Mouse (Mus musculus) forebrain, embryonic 14.5 days (tissue): Measurements from ENCODE around the gene Armh3. TPM values are rescaled to one million over a fixed set of nuclear protein-coding genes. Genes with fewer than 3 reads are reported as not detected.

ENCODE experiments used
- ATAC-seq: fragments of 200-750 bp; cut with Nextera tagmentation; 2 replicates; pipeline ENCODE4 v1.8.0; 2017; ENCODE audit warnings: mild to moderate bottlenecking, moderate library complexity
- DNase-seq: peaks from one replicate; pipeline ENCODE4 v3.0.0-alpha.2; 2015; ENCODE audit warnings: low spot score
- H3K27ac ChIP-seq: fragments of 300-500 bp; sonication (generic); 2 replicates; pipeline ENCODE4 v1.5.1; 2014; ENCODE audit warnings: low read depth, mild to moderate bottlenecking, control low read depth, low read length, moderate library complexity
- H3K27me3 ChIP-seq: fragments of 300-500 bp; sonication (generic); replicated peaks from 2 replicates; pipeline ENCODE4 v1.6.1; 2014; ENCODE audit warnings: low read length, control low read depth, mixed read lengths; ENCODE audit not compliant: control insufficient read depth, insufficient read depth
- H3K36me3 ChIP-seq: fragments of 300-500 bp; sonication (generic); 2 replicates; pipeline ENCODE4 v1.6.1; 2014; ENCODE audit warnings: low read length, control low read depth; ENCODE audit not compliant: control insufficient read depth, insufficient read depth
- H3K4me1 ChIP-seq: fragments of 300-500 bp; sonication (generic); 2 replicates; pipeline ENCODE4 v1.6.1; 2014; ENCODE audit warnings: antibody characterized with exemption, low read length, control low read depth; ENCODE audit not compliant: control insufficient read depth, insufficient read depth
- H3K4me2 ChIP-seq: fragments of 300-500 bp; sonication (generic); 2 replicates; pipeline ENCODE4 v1.6.1; 2014; ENCODE audit warnings: mild to moderate bottlenecking, control low read depth, low read length
- H3K4me3 ChIP-seq: fragments of 300-500 bp; sonication (generic); 2 replicates; pipeline ENCODE4 v1.5.1; 2014; ENCODE audit warnings: low read depth, low read length, control low read depth
- H3K9ac ChIP-seq: fragments of 300-500 bp; sonication (generic); 2 replicates; pipeline ENCODE4 v1.6.1; 2014; ENCODE audit warnings: mild to moderate bottlenecking, low read length, control low read depth, moderate library complexity
- H3K9me3 ChIP-seq: fragments of 300-500 bp; sonication (generic); replicated peaks from 2 replicates; pipeline ENCODE4 v1.6.1; 2016; ENCODE audit warnings: low read length, control low read depth, mixed read lengths; ENCODE audit not compliant: control insufficient read depth
- WGBS: fragments of 180-500 bp; shearing (Covaris S2); extraction: QIAGEN DNeasy Blood & Tissue Kit; methylation state at CpG from one replicate; pipeline ENCODE4 v1.1.7; 2014; 5-methylcytosine and 5-hydroxymethylcytosine counted together
- polyA plus RNA-seq: library from polyadenylated mRNA; unstranded; fragments of >200 nt; fragmentation: Nextera tagmentation; extraction: Ambion mirVana; gene quantifications from 2 replicates; pipeline ENCODE4 v1.2.1, GENCODE M21; 2014

Gene Armh3
- polyA plus RNA-seq, 1 experiment from 2014 or later = 17.0 TPM

DNA sequence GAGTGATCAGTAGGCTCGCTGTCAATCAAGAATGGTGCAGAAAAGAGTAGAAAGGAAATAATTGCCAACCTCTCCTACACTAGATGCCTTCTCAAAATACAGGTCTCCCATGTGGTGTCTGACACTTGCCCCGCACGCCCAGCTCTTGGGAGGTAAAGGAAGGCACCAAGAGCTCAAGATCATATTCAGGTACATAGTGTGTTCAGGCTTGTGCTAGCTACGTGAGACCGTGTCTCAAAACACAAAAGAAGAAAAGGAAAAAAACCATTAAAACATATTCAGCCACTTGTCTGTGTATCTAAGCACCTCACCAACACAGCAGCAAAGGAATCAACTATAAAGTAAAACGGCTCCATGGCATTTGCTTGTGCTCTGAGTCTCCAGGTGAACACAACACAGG, 85.9 kb downstream of the Armh3 start:
- Histone ChIP-seq H3K4me1 (no peaks in the 10 kb centered on the region), H3K36me3 (no peaks in the 10 kb centered on the region), H3K4me2 (no peak overlapping the region), H3K4me3 (no peak overlapping the region), H3K27ac (no peak overlapping the region), H3K27me3 (no peaks in the 10 kb centered on the region), H3K9me3 (no peaks in the 10 kb centered on the region), H3K9ac (no peak overlapping the region)
- whole genome bisulfite sequencing = 94% methylated on average over 6 of the region's 6 CpGs
- DNase-seq (no peak), ATAC-seq (no peak)

DNA sequence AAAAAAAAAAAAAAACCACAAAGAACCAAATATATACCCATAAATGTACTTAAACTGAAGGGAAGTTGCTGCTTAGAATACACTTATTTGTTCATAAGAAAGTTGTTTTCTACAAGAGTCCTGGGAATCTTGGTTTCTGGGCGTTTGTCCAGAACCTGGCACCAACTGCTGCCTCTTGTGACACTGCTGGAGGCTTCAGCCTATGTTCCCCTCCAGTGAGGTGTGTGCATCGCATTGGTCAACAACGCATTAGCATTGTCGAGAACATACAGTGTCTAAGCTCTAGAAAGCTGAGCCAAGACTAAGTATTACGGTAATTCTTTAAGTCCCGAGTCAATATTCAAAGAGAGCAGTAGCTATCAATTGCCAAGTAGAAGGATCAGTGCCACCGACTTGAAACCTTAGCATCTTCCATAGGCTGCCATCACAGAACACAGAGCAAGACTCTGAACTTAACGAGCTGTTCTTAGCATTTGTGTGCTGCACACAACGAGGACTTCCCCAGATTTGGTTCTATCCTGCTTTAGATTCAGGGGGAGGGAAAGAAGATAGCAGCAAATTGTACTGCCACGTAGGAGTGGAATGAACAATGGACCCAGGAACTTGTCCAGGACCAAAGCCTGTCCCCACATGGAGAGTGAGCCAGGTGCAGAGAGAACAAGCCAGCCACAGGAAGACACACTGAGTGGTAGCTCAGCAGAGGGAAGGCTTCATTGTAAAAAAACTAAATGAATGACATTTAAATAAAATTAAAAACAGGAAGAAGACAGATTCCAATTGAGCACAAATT, 86.9 kb downstream of the Armh3 start:
- no peak overlapping the region for H3K4me3 ChIP-seq
- H3K9me3 ChIP-seq = no peaks in the 10 kb centered on the region
- no peaks in the 10 kb centered on the region for H3K4me1 ChIP-seq
- peak; percentile 22 for DNase-seq
- H3K9ac ChIP-seq = no peak overlapping the region
- no peaks in the 10 kb centered on the region for H3K27me3 ChIP-seq
- no peak overlapping the region for H3K4me2 ChIP-seq
- 54% methylated on average over 10 of the region's 10 CpGs for WGBS
- no peaks in the 10 kb centered on the region for H3K36me3 ChIP-seq
- no peak overlapping the region for H3K27ac ChIP-seq
- ATAC-seq = no peak

DNA sequence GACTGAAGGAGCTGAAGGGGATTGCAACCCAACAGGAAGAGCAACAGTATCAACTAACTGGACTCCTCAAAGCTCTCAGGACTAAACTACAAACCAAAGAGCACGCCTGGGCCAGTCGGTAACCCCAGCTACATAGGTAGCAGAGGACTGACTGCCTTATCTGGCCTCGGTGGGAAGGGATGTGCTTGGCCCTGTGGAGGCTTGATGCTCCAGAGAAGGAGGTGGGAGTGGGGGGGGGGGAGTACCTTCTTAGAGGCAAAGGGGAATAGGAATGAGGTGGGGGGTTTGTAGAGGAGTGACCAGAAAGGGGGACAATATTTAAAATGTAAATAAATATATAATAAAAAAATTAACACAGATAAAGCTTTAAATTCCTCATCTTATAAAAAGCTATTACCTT, 90.0 kb downstream of the Armh3 start:
- Histone ChIP-seq H3K4me2 (no peak overlapping the region), H3K9ac (no peak overlapping the region), H3K4me3 (no peak overlapping the region), H3K4me1 (no peaks in the 10 kb centered on the region), H3K27me3 (no peaks in the 10 kb centered on the region), H3K9me3 (no peaks in the 10 kb centered on the region), H3K36me3 (no peaks in the 10 kb centered on the region), H3K27ac (no peak overlapping the region)
- DNase-seq (no peak), ATAC-seq (no peak)
- 92% methylated on average over 3 of the region's 3 CpGs for WGBS

DNA sequence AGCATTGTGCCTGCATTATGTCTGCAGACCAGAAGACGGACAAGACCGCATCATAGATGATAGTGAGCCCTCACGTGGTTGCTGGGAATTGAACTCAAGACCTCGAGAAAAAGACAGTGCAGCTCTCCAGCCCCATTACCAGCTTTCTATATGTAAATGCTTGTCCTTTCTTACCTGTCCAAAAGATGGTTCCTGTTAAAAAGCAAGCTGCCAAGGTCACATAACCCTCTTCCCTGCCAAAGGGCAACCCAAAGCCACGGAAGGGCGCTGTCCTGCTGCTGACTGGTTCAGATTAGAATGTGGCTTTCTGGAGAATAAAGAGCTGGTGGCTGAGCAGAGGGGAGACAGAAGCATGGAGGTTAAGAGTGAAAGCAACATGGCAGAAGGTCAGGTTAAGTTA, 90.9 kb downstream of the Armh3 start:
- no peak for ATAC-seq
- Histone ChIP-seq H3K27me3 (no peaks in the 10 kb centered on the region), H3K4me3 (no peak overlapping the region)

DNA sequence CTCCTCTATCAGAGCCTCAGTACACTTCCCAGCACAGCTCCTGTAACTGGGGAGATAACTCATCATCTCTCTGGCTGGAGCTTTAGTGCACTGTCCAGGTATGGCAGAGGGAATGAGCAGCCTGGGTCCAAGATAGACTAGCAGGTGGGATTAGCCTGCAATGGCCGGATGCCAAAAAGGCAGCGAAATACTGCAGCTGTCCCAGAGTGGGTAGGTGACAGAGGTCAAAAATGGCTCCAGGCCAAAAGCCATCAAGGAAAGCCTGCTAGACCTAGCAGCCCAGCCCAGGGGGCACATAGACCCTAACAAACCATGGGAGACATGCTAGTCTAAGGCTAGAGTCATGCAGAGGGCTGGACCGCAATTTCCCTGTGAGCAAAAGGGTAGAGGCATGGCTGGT, 94.4 kb downstream of the Armh3 start:
- ATAC-seq (no peak), DNase-seq (no peak)
- H3K9ac ChIP-seq = no peak overlapping the region
- H3K27me3 ChIP-seq = no peaks in the 10 kb centered on the region
- H3K27ac ChIP-seq = no peak overlapping the region
- H3K4me2 ChIP-seq = no peak overlapping the region
- H3K4me1 ChIP-seq = no peaks in the 10 kb centered on the region
- no peak overlapping the region for H3K4me3 ChIP-seq
- H3K36me3 ChIP-seq = no peaks in the 10 kb centered on the region
- 83% methylated on average over 3 of the region's 3 CpGs for WGBS
- no peaks in the 10 kb centered on the region for H3K9me3 ChIP-seq

More for the DNA sequence above, 90.9 kb downstream of the Armh3 start:
- DNase-seq = no peak
- H3K9ac ChIP-seq = no peak overlapping the region
- no peaks in the 10 kb centered on the region for H3K36me3 ChIP-seq
- H3K4me1 ChIP-seq = no peaks in the 10 kb centered on the region
- 92% methylated on average over 6 of the region's 6 CpGs for WGBS
- no peaks in the 10 kb centered on the region for H3K9me3 ChIP-seq
- no peak overlapping the region for H3K27ac ChIP-seq
- no peak overlapping the region for H3K4me2 ChIP-seq

DNA sequence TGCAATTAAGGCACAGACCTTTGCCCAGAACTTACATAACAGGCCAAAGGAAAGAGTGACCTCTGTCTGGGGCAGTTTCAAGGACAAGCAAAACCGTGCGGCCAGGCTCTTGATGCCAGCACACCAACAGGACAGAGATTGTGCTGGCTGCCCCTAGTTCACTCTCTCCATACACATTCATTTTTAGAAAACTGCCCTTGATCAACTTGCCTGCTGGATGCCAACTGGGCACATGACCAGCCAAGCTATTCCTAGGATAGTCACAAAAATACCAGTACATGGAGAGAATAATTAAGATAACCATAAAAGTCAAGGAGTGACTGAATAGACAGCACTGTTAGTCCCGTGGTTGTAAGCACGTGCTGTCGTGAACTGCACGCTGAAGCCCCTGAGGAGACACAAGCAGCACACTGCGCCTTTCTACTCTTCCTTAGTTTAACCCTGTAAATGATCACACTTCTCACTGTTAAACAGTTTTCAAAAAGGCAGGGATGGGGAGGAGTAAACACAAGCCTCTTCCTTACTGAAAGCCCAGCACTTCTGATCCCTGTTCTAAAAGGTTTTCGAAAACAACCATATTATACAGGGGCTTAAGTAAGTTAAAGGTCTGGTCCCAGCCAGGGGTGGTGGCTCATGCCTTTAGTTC, 95.8 kb downstream of the Armh3 start:
- 87% methylated on average over 8 of the region's 8 CpGs for WGBS
- no peak for ATAC-seq

DNA sequence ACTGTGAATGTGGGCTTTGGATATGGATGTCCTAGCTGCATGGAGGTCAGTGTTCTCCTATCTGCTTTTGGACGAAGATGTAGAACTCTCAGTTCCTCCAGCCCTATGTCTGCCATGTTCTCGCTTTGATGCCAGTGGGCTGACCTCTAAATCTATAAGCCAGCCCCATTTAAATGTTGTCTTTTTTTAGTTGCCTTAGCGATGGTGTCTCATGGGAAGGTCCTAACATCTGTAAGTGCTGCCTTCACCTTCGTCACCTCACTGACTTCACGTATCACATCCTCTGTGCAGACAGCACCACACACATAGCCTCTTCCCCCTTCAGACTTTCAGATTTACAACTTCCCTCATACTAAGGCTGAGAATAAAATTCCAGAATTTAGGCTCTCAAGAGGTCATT, 97.5 kb downstream of the Armh3 start:
- H3K27me3 ChIP-seq = no peaks in the 10 kb centered on the region
- no peak overlapping the region for H3K9ac ChIP-seq
- H3K27ac ChIP-seq = no peak overlapping the region
- H3K36me3 ChIP-seq = no peaks in the 10 kb centered on the region
- 93% methylated on average over 5 of the region's 5 CpGs for WGBS
- no peak for ATAC-seq
- no peak overlapping the region for H3K4me3 ChIP-seq
- no peaks in the 10 kb centered on the region for H3K4me1 ChIP-seq
- H3K4me2 ChIP-seq = no peak overlapping the region
- H3K9me3 ChIP-seq = no peaks in the 10 kb centered on the region
- no peak for DNase-seq

More for the DNA sequence above, 95.8 kb downstream of the Armh3 start:
- Histone ChIP-seq H3K27ac (no peak overlapping the region), H3K4me2 (no peak overlapping the region), H3K9me3 (no peaks in the 10 kb centered on the region), H3K9ac (no peak overlapping the region), H3K4me3 (no peak overlapping the region), H3K4me1 (no peaks in the 10 kb centered on the region), H3K27me3 (no peaks in the 10 kb centered on the region), H3K36me3 (no peaks in the 10 kb centered on the region)
- DNase-seq = no peak

DNA sequence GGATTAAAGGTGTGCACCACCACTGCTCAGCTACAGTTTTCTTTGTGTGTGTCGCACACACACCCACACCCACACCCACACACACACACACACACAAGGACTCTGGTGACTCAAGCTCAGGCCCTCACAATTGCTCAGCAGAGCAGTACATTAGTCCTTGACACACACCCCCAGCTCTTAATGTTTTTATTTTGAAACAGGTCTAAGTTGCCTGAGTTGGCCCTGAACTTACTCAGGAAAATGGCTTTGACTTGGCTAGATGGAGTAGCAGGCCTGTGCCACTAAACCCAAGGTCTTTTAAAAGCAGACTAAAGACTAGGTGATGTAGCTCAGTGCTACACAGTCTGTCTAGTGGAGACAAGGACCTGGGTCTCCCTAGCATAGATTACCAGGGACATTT, 102.6 kb downstream of the Armh3 start:
- DNase-seq (no peak), ATAC-seq (no peak)
- H3K9ac ChIP-seq = no peak overlapping the region
- no peak overlapping the region for H3K4me3 ChIP-seq
- no peaks in the 10 kb centered on the region for H3K9me3 ChIP-seq
- peaks cover 6% of the 10 kb centered on the region; the same call in 1 of the 2 replicates for H3K36me3 ChIP-seq
- H3K4me2 ChIP-seq = no peak overlapping the region
- no peak overlapping the region for H3K27ac ChIP-seq
- no peaks in the 10 kb centered on the region for H3K27me3 ChIP-seq
- no peaks in the 10 kb centered on the region for H3K4me1 ChIP-seq
- WGBS = 94% methylated on average over 1 of the region's 1 CpGs

DNA sequence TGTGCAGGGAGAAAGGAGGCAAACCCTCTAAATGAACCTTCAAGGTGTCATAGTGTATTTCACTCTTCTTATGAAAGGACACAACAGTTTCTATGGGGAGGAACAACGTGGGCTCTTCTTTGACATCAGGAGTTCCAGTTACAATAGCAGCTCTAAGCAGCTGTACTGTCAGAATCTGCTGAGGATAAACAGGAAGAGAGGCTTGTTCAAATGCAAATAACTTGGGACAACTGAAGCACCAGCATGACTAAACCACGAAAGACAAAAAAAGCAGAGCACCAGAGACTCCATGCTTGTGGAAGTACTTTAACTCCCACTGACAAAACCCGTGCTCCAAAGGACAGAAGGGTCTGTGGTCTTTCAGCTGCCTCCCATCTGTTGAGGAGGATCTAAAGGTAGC, 116.2 kb downstream of the Armh3 start:
- Histone ChIP-seq H3K4me2 (no peak overlapping the region), H3K4me3 (no peak overlapping the region), H3K36me3 (no peaks in the 10 kb centered on the region; the same call in 1 of the 2 replicates), H3K27me3 (no peaks in the 10 kb centered on the region), H3K4me1 (no peaks in the 10 kb centered on the region), H3K27ac (no peak overlapping the region), H3K9ac (no peak overlapping the region), H3K9me3 (no peaks in the 10 kb centered on the region)
- no peak for ATAC-seq
- no peak for DNase-seq
- 33% methylated on average over 3 of the region's 3 CpGs for WGBS
